Mouse (Mus musculus): ENCODE measurements around the gene Senp5. TPM values are rescaled to one million over a fixed set of nuclear protein-coding genes. Genes with fewer than 3 reads are reported as not detected.
A peak's percentile ranks its signal among the peaks of the same experiment; 100 is the strongest.

The Senp5 gene
- polyA plus RNA-seq, 1 experiment = 8.0 TPM

- no peak overlapping the region for H3K4me2 ChIP-seq (ENCODE audit: low read depth)
- TF ChIP-seq USF1 (IDR thresholded peaks at IDR 0.05; ENCODE audit: low read depth) (no peak), POLR2AphosphoS2 (IDR thresholded peaks at IDR 0.05; ENCODE audit: insufficient read length, low read depth) (peak; percentile 25)
These were observed 6.8 kb upstream of the Senp5 start for GRCm38 (mm10) chr16:32009913-32010312.

GRCm38 (mm10) chr16:32008529-32009293 lies 5.6 kb upstream of the Senp5 start:
- Histone ChIP-seq H3K79me2 (ENCODE audit: control insufficient read depth, insufficient read depth) (peaks cover under 1% of the 10 kb centered on the region), H3K4me3 (no peak overlapping the region), H3K36me3 (ENCODE audit: control insufficient read depth, insufficient read depth) (peaks cover 6% of the 10 kb centered on the region), H3K27me3 (ENCODE audit: control insufficient read depth, insufficient read depth, insufficient read length) (no peaks in the 10 kb centered on the region), H3K4me2 (ENCODE audit: low read depth) (no peak overlapping the region), H3ac (ENCODE audit: control insufficient read depth, insufficient read length) (no peak overlapping the region)
- TF ChIP-seq TCF3 (IDR thresholded peaks at IDR 0.05; ENCODE audit: insufficient read length, low read depth) (no peak), CEBPB (IDR thresholded peaks at IDR 0.05; ENCODE audit: insufficient read depth, poor library complexity, severe bottlenecking) (no peak), E2F4 (IDR thresholded peaks at IDR 0.05; ENCODE audit: insufficient read depth) (no peak), TCF12 (IDR thresholded peaks at IDR 0.05; ENCODE audit: insufficient read depth, poor library complexity, severe bottlenecking) (no peak), MAX (IDR thresholded peaks at IDR 0.05; ENCODE audit: low read depth) (no peak), POLR2AphosphoS2 (IDR thresholded peaks at IDR 0.05; ENCODE audit: insufficient read length, low read depth) (no peak), REST (IDR thresholded peaks at IDR 0.05; ENCODE audit: insufficient read depth, insufficient read length) (no peak), MYOG (IDR thresholded peaks at IDR 0.05; ENCODE audit: control insufficient read depth in 1 of 3, insufficient read depth in 1 of 3, insufficient read length in 2 of 3, low read depth in 2 of 3) (no peak), USF1 (IDR thresholded peaks at IDR 0.05; ENCODE audit: low read depth) (no peak), SRF (IDR thresholded peaks at IDR 0.05; ENCODE audit: control insufficient read depth, insufficient read length, low read depth) (no peak), POLR2A (IDR thresholded peaks at IDR 0.05; ENCODE audit: insufficient read length, low read depth) (no peak), MYOD1 (IDR thresholded peaks at IDR 0.05; ENCODE audit: control insufficient read depth in 1 of 3, insufficient read length in 2 of 3, low read depth in 2 of 3) (no peak)

More at GRCm38 (mm10) chr16:32009913-32010312, 6.8 kb upstream of the Senp5 start:
- H3K79me2 ChIP-seq (ENCODE audit: control insufficient read depth, insufficient read depth) = no peaks in the 10 kb centered on the region
- no peak overlapping the region for H3ac ChIP-seq (ENCODE audit: control insufficient read depth, insufficient read length)
- no peaks in the 10 kb centered on the region for H3K27me3 ChIP-seq (ENCODE audit: control insufficient read depth, insufficient read depth, insufficient read length)
- H3K4me3 ChIP-seq = no peak overlapping the region
- peaks cover 6% of the 10 kb centered on the region for H3K36me3 ChIP-seq (ENCODE audit: control insufficient read depth, insufficient read depth)

DNA sequence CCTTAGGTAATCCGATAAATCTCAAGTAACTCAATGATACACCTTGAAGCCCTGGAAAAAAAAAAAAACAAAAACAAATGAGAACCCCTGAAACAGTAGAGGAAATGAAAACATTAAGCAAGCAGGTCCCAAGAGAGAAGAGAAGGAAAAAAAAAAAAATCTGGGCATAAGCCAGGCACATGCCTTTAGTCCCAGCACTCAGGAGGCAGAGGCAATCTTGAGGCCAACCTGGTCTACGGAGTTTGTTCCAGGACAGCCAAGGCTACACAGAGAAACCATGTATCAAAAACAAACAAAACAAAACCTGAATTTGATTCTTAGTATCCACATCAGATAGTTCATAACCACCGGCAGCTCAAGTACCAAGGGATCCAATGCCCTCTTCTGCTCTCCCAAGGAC lies 1.6 kb upstream of the Senp5 start:
- H3K4me3 ChIP-seq = no peak overlapping the region
- no peak overlapping the region for H3ac ChIP-seq (ENCODE audit: control insufficient read depth, insufficient read length)
- no peaks in the 10 kb centered on the region for H3K36me3 ChIP-seq (ENCODE audit: control insufficient read depth, insufficient read depth)
- TF ChIP-seq POLR2AphosphoS2 (IDR thresholded peaks at IDR 0.05; ENCODE audit: insufficient read length, low read depth) (no peak), MYOD1 (IDR thresholded peaks at IDR 0.05; ENCODE audit: control insufficient read depth in 1 of 3, insufficient read length in 2 of 3, low read depth in 2 of 3) (no peak), CEBPB (IDR thresholded peaks at IDR 0.05; ENCODE audit: insufficient read depth, poor library complexity, severe bottlenecking) (no peak), SRF (IDR thresholded peaks at IDR 0.05; ENCODE audit: control insufficient read depth, insufficient read length, low read depth) (no peak), REST (IDR thresholded peaks at IDR 0.05; ENCODE audit: insufficient read depth, insufficient read length) (no peak), USF1 (IDR thresholded peaks at IDR 0.05; ENCODE audit: low read depth) (no peak), POLR2A (IDR thresholded peaks at IDR 0.05; ENCODE audit: insufficient read length, low read depth) (no peak), TCF3 (IDR thresholded peaks at IDR 0.05; ENCODE audit: insufficient read length, low read depth) (no peak), MAX (IDR thresholded peaks at IDR 0.05; ENCODE audit: low read depth) (no peak), MYOG (IDR thresholded peaks at IDR 0.05; ENCODE audit: control insufficient read depth in 1 of 3, insufficient read depth in 1 of 3, insufficient read length in 2 of 3, low read depth in 2 of 3) (no peak), E2F4 (IDR thresholded peaks at IDR 0.05; ENCODE audit: insufficient read depth) (no peak), TCF12 (IDR thresholded peaks at IDR 0.05; ENCODE audit: insufficient read depth, poor library complexity, severe bottlenecking) (no peak)
- H3K27me3 ChIP-seq (ENCODE audit: control insufficient read depth, insufficient read depth, insufficient read length) = no peaks in the 10 kb centered on the region
- H3K79me2 ChIP-seq (ENCODE audit: control insufficient read depth, insufficient read depth) = peaks cover 39% of the 10 kb centered on the region
- no peak overlapping the region for H3K4me2 ChIP-seq (ENCODE audit: low read depth)

GRCm38 (mm10) chr16:31996371-31996770 lies 6.7 kb downstream of the Senp5 start:
- no peaks in the 10 kb centered on the region for H3K27me3 ChIP-seq (ENCODE audit: control insufficient read depth, insufficient read depth, insufficient read length)
- no peaks in the 10 kb centered on the region for H3K36me3 ChIP-seq (ENCODE audit: control insufficient read depth, insufficient read depth)
- H3K79me2 ChIP-seq (ENCODE audit: control insufficient read depth, insufficient read depth) = peaks cover 78% of the 10 kb centered on the region
- no peak overlapping the region for H3ac ChIP-seq (ENCODE audit: control insufficient read depth, insufficient read length)
- TF ChIP-seq SRF (IDR thresholded peaks at IDR 0.05; ENCODE audit: control insufficient read depth, insufficient read length, low read depth) (no peak), MYOG (IDR thresholded peaks at IDR 0.05; ENCODE audit: control insufficient read depth in 1 of 3, insufficient read depth in 1 of 3, insufficient read length in 2 of 3, low read depth in 2 of 3) (no peak), TCF3 (IDR thresholded peaks at IDR 0.05; ENCODE audit: insufficient read length, low read depth) (no peak), POLR2A (IDR thresholded peaks at IDR 0.05; ENCODE audit: insufficient read length, low read depth) (no peak), CEBPB (IDR thresholded peaks at IDR 0.05; ENCODE audit: insufficient read depth, poor library complexity, severe bottlenecking) (no peak), POLR2AphosphoS2 (IDR thresholded peaks at IDR 0.05; ENCODE audit: insufficient read length, low read depth) (no peak), MAX (IDR thresholded peaks at IDR 0.05; ENCODE audit: low read depth) (no peak), E2F4 (IDR thresholded peaks at IDR 0.05; ENCODE audit: insufficient read depth) (no peak), TCF12 (IDR thresholded peaks at IDR 0.05; ENCODE audit: insufficient read depth, poor library complexity, severe bottlenecking) (no peak), MYOD1 (IDR thresholded peaks at IDR 0.05; ENCODE audit: control insufficient read depth in 1 of 3, insufficient read length in 2 of 3, low read depth in 2 of 3) (no peak), USF1 (IDR thresholded peaks at IDR 0.05; ENCODE audit: low read depth) (no peak), REST (IDR thresholded peaks at IDR 0.05; ENCODE audit: insufficient read depth, insufficient read length) (no peak)
- no peak overlapping the region for H3K4me3 ChIP-seq
- H3K4me2 ChIP-seq (ENCODE audit: low read depth) = no peak overlapping the region
